Mouse (Mus musculus): ENCODE results near the gene Tomm40l. TPM values are rescaled to one million over a fixed set of nuclear protein-coding genes. Genes with fewer than 3 reads are reported as not detected.

Tomm40l gene
- polyA plus RNA-seq, 1 experiment from 2014 or later = 16.5 TPM

- Histone ChIP-seq H3K9ac (ENCODE audit: low read depth, low read length) (no peak overlapping the region), H3K27me3 (replicated peaks; ENCODE audit: control insufficient read depth, insufficient read depth, low read length) (peaks cover 27% of the 10 kb centered on the region), H3K36me3 (ENCODE audit: control insufficient read depth, insufficient read depth) (no peaks in the 10 kb centered on the region), H3K27ac (ENCODE audit: low read depth, low read length) (no peak overlapping the region), H3K4me1 (replicated peaks; ENCODE audit: control insufficient read depth, insufficient read depth, low read length) (no peaks in the 10 kb centered on the region; the same call in 1 of the 2 replicates), H3K9me3 (ENCODE audit: control insufficient read depth) (no peaks in the 10 kb centered on the region), H3K4me3 (ENCODE audit: low read depth, low read length) (no peak overlapping the region), H3K4me2 (replicated peaks; ENCODE audit: low read depth) (peak overlapping the region; percentile 77)
- no peak for TF ChIP-seq CTCF (IDR thresholded peaks at IDR 0.05; ENCODE audit: low read depth)
- 46% methylated on average over 11 of the region's 11 CpGs for WGBS
- ATAC-seq = no peak
These were observed 28.1 kb downstream of the Tomm40l start for GRCm38 (mm10) chr1:171193911-171194830.

GRCm38 (mm10) chr1:171193093-171193840 lies 29.0 kb downstream of the Tomm40l start:
- no peaks in the 10 kb centered on the region for H3K36me3 ChIP-seq (ENCODE audit: control insufficient read depth, insufficient read depth)
- no peak overlapping the region for H3K9ac ChIP-seq (ENCODE audit: low read depth, low read length)
- 9% methylated on average over 18 of the region's 18 CpGs for WGBS
- H3K4me1 ChIP-seq (replicated peaks; ENCODE audit: control insufficient read depth, insufficient read depth, low read length) = no peaks in the 10 kb centered on the region; the same call in 1 of the 2 replicates
- peak overlapping the region; percentile 44 for H3K4me2 ChIP-seq (replicated peaks; ENCODE audit: low read depth)
- no peak for ATAC-seq
- H3K9me3 ChIP-seq (ENCODE audit: control insufficient read depth) = no peaks in the 10 kb centered on the region
- H3K4me3 ChIP-seq (ENCODE audit: low read depth, low read length) = no peak overlapping the region
- peaks cover 27% of the 10 kb centered on the region for H3K27me3 ChIP-seq (replicated peaks; ENCODE audit: control insufficient read depth, insufficient read depth, low read length)
- no peak overlapping the region for H3K27ac ChIP-seq (ENCODE audit: low read depth, low read length)
- no peak for TF ChIP-seq CTCF (IDR thresholded peaks at IDR 0.05; ENCODE audit: low read depth)

GRCm38 (mm10) chr1:171192283-171192682 lies 30.0 kb downstream of the Tomm40l start:
- Histone ChIP-seq H3K36me3 (ENCODE audit: control insufficient read depth, insufficient read depth) (no peaks in the 10 kb centered on the region), H3K9ac (ENCODE audit: low read depth, low read length) (no peak overlapping the region), H3K4me2 (replicated peaks; ENCODE audit: low read depth) (no peak overlapping the region), H3K4me3 (ENCODE audit: low read depth, low read length) (no peak overlapping the region), H3K9me3 (ENCODE audit: control insufficient read depth) (no peaks in the 10 kb centered on the region), H3K27ac (ENCODE audit: low read depth, low read length) (no peak overlapping the region), H3K27me3 (replicated peaks; ENCODE audit: control insufficient read depth, insufficient read depth, low read length) (peaks cover 27% of the 10 kb centered on the region), H3K4me1 (replicated peaks; ENCODE audit: control insufficient read depth, insufficient read depth, low read length) (no peaks in the 10 kb centered on the region; the same call in 1 of the 2 replicates)
- ATAC-seq = no peak
- WGBS = 52% methylated on average over 10 of the region's 10 CpGs
- TF ChIP-seq CTCF (IDR thresholded peaks at IDR 0.05; ENCODE audit: low read depth) = no peak

- no peak overlapping the region for H3K9ac ChIP-seq (ENCODE audit: low read depth, low read length)
- H3K4me3 ChIP-seq (ENCODE audit: low read depth, low read length) = no peak overlapping the region
- no peaks in the 10 kb centered on the region for H3K9me3 ChIP-seq (ENCODE audit: control insufficient read depth)
- peaks cover 18% of the 10 kb centered on the region for H3K27me3 ChIP-seq (replicated peaks; ENCODE audit: control insufficient read depth, insufficient read depth, low read length)
- no peaks in the 10 kb centered on the region for H3K36me3 ChIP-seq (ENCODE audit: control insufficient read depth, insufficient read depth)
- no peak for TF ChIP-seq CTCF (IDR thresholded peaks at IDR 0.05; ENCODE audit: low read depth)
- H3K27ac ChIP-seq (ENCODE audit: low read depth, low read length) = no peak overlapping the region
- no peak overlapping the region for H3K4me2 ChIP-seq (replicated peaks; ENCODE audit: low read depth)
- ATAC-seq = no peak
- H3K4me1 ChIP-seq (replicated peaks; ENCODE audit: control insufficient read depth, insufficient read depth, low read length) = no peaks in the 10 kb centered on the region; the same call in 1 of the 2 replicates
- 96% methylated on average over 9 of the region's 9 CpGs for WGBS
These were observed 31.5 kb downstream of the Tomm40l start for GRCm38 (mm10) chr1:171190832-171191231.

- 61% methylated on average over 14 of the region's 14 CpGs for WGBS
- H3K9ac ChIP-seq (ENCODE audit: low read depth, low read length) = no peak overlapping the region
- no peak overlapping the region for H3K27ac ChIP-seq (ENCODE audit: low read depth, low read length)
- 0 out of 2 replicates have a peak overlapping the region, but pooled peaks have one; percentile 6 for H3K4me2 ChIP-seq (replicated peaks; ENCODE audit: low read depth)
- H3K36me3 ChIP-seq (ENCODE audit: control insufficient read depth, insufficient read depth) = no peaks in the 10 kb centered on the region
- H3K4me3 ChIP-seq (ENCODE audit: low read depth, low read length) = no peak overlapping the region
- no peaks in the 10 kb centered on the region for H3K4me1 ChIP-seq (replicated peaks; ENCODE audit: control insufficient read depth, insufficient read depth, low read length)
- peaks cover 6% of the 10 kb centered on the region for H3K27me3 ChIP-seq (replicated peaks; ENCODE audit: control insufficient read depth, insufficient read depth, low read length)
- TF ChIP-seq CTCF (IDR thresholded peaks at IDR 0.05; ENCODE audit: low read depth) = no peak
- no peaks in the 10 kb centered on the region for H3K9me3 ChIP-seq (ENCODE audit: control insufficient read depth)
- ATAC-seq = no peak
These were observed 32.7 kb downstream of the Tomm40l start for GRCm38 (mm10) chr1:171189476-171190114.

GRCm38 (mm10) chr1:171189046-171189445 lies 33.3 kb downstream of the Tomm40l start:
- 24% methylated on average over 8 of the region's 8 CpGs for WGBS
- H3K4me1 ChIP-seq (replicated peaks; ENCODE audit: control insufficient read depth, insufficient read depth, low read length) = no peaks in the 10 kb centered on the region
- no peak for ATAC-seq
- H3K27ac ChIP-seq (ENCODE audit: low read depth, low read length) = no peak overlapping the region
- no peak for TF ChIP-seq CTCF (IDR thresholded peaks at IDR 0.05; ENCODE audit: low read depth)
- H3K4me2 ChIP-seq (replicated peaks; ENCODE audit: low read depth) = 0 out of 2 replicates have a peak overlapping the region, but pooled peaks have one; percentile 6
- no peak overlapping the region for H3K9ac ChIP-seq (ENCODE audit: low read depth, low read length)
- H3K36me3 ChIP-seq (ENCODE audit: control insufficient read depth, insufficient read depth) = no peaks in the 10 kb centered on the region
- H3K9me3 ChIP-seq (ENCODE audit: control insufficient read depth) = no peaks in the 10 kb centered on the region
- peaks cover under 1% of the 10 kb centered on the region for H3K27me3 ChIP-seq (replicated peaks; ENCODE audit: control insufficient read depth, insufficient read depth, low read length)
- no peak overlapping the region for H3K4me3 ChIP-seq (ENCODE audit: low read depth, low read length)
